Comparison of ENCODE assay signal across 24 mouse cellular contexts in genomic region chr6:25389841-25390240, GRCm38 (mm10).
"Had no signal": no experiment of that assay in that cellular context is flagged by ENCODE, and none has a peak within 500 bp of the region (broad histone marks: within the 10 kb centered on the region; RNA-seq: fewer than 3 reads in every experiment).

No protein-coding gene starts in this region.

- H3K9me3 ChIP-seq: heart, embryonic 10.5 days; heart, embryonic 12.5 days; hindbrain, embryonic 10.5 days; hindbrain, embryonic 12.5 days; intestine, embryonic 15.5 days; limb, embryonic 10.5 days; limb, embryonic 12.5 days; liver, embryonic 12.5 days had no signal

- H3K27ac ChIP-seq: gastrocnemius, adult 2 months; heart, embryonic 10.5 days; hindbrain, embryonic 10.5 days; hindbrain, embryonic 12.5 days; hindbrain, embryonic 14.5 days; intestine, embryonic 15.5 days; layer of hippocampus, adult 2 months; left cerebral cortex, adult 2 months; limb, embryonic 10.5 days; limb, embryonic 12.5 days; liver, embryonic 12.5 days; liver, embryonic 14.5 days had no signal

- H3K36me3 ChIP-seq: heart, embryonic 10.5 days; heart, embryonic 12.5 days; hindbrain, embryonic 10.5 days; hindbrain, embryonic 12.5 days; intestine, embryonic 15.5 days; limb, embryonic 10.5 days; limb, embryonic 12.5 days; liver, embryonic 12.5 days had no signal

- H3K4me3 ChIP-seq: gastrocnemius, adult 2 months; heart, embryonic 10.5 days; heart, embryonic 12.5 days; hindbrain, embryonic 10.5 days; hindbrain, embryonic 12.5 days; intestine, embryonic 15.5 days; layer of hippocampus, adult 2 months; left cerebral cortex, adult 2 months; limb, embryonic 10.5 days; limb, embryonic 12.5 days; liver, embryonic 12.5 days had no signal

- H3K4me1 ChIP-seq: heart, embryonic 10.5 days; heart, embryonic 12.5 days; hindbrain, embryonic 10.5 days; hindbrain, embryonic 12.5 days; intestine, embryonic 15.5 days; limb, embryonic 10.5 days; limb, embryonic 12.5 days; liver, embryonic 12.5 days had no signal

- H3K27me3 ChIP-seq: heart, embryonic 12.5 days; hindbrain, embryonic 12.5 days; intestine, embryonic 15.5 days; limb, embryonic 12.5 days; liver, embryonic 12.5 days had no signal

- DNase-seq: gastrocnemius, adult 2 months; gastrocnemius, postnatal 10 days; gastrocnemius, postnatal 25 days; heart, adult 18-20 months; heart, postnatal 10 days; heart, postnatal 4 days; kidney, adult 18-20 months; kidney, adult 8-10 months; kidney, postnatal 10 days; kidney, postnatal 25 days; kidney, postnatal 4 days; liver had no signal
